In genomic region chr11:69090367-69090766, GRCm38 (mm10) we compare ENCODE assay signal across 10 mouse cellular contexts. TPM values are rescaled to one million over a fixed set of nuclear protein-coding genes. Genes with fewer than 3 reads are reported as not detected.
DNase-seq lines count a peak whose midpoint lies in the region; ATAC-seq and TF ChIP-seq lines count a peak whose summit lies in the region.
"Had no signal": no experiment of that assay in that cellular context is flagged by ENCODE, and none has a peak within 500 bp of the region (broad histone marks: within the 10 kb centered on the region; RNA-seq: fewer than 3 reads in every experiment).

No protein-coding gene starts in this region.

- H3K27ac ChIP-seq in forebrain, postnatal 0 days (ENCODE audit: low read depth, low read length) = peak overlapping the region; percentile 97; the same call in 1 of the 2 replicates
- H3K27ac ChIP-seq in liver, embryonic 16.5 days (ENCODE audit: low read length) = no peak overlapping the region

- no peak for ATAC-seq in forebrain, postnatal 0 days
- no peak for ATAC-seq in liver, embryonic 16.5 days (ENCODE audit: low read depth)
- no peak for ATAC-seq in frontal cortex, adult (ENCODE audit: low TSS enrichment)

- no peak for TF ChIP-seq CTCF in E14TG2a.4 (conservative IDR thresholded peaks at IDR 0.05; ENCODE audit: low read length)
- no peak for TF ChIP-seq CTCF in forebrain, postnatal 0 days (IDR thresholded peaks at IDR 0.05; ENCODE audit: low read depth)

- DNase-seq in heart, adult 11 months = peak; percentile 91
- no peak for DNase-seq in heart, postnatal 4 days
- DNase-seq in forebrain, postnatal 0 days = no peak
- no peak for DNase-seq in spleen, postnatal 36 days (ENCODE audit: low spot score in 2 of 2)
- DNase-seq in gastrocnemius, postnatal 14 days = no peak
- DNase-seq: spleen, adult 18-20 months had no signal

- H3K4me2 ChIP-seq in forebrain, postnatal 0 days (ENCODE audit: low read depth) = peak overlapping the region; percentile 91
- no peak overlapping the region for H3K4me2 ChIP-seq in liver, embryonic 16.5 days (ENCODE audit: low read depth, low read length)

- H3K36me3 ChIP-seq in E14TG2a.4 (ENCODE audit: insufficient read depth, low read length) = peaks cover 36% of the 10 kb centered on the region
- H3K36me3 ChIP-seq in forebrain, postnatal 0 days (ENCODE audit: insufficient read depth) = peaks cover 19% of the 10 kb centered on the region
- H3K36me3 ChIP-seq in liver, embryonic 16.5 days (ENCODE audit: control insufficient read depth, insufficient read depth) = peaks cover 10% of the 10 kb centered on the region

- H3K9ac ChIP-seq in forebrain, postnatal 0 days = peak overlapping the region; percentile 100
- peak overlapping the region; percentile 100; the same call in 1 of the 2 replicates for H3K9ac ChIP-seq in liver, embryonic 16.5 days (ENCODE audit: low read depth, low read length)

- intact Hi-C loops in gastrocnemius, postnatal 14 days (cut with DNase I; ENCODE audit: low total_unique reads) = no loop called here

- no peaks in the 10 kb centered on the region for H3K9me3 ChIP-seq in E14TG2a.4 (ENCODE audit: low read length)
- H3K9me3 ChIP-seq in forebrain, postnatal 0 days (ENCODE audit: low read length) = no peaks in the 10 kb centered on the region
- H3K9me3 ChIP-seq in liver, embryonic 16.5 days (replicated peaks; ENCODE audit: control insufficient read depth, low read length) = no peaks in the 10 kb centered on the region

- peak overlapping the region; percentile 99 for H3K4me3 ChIP-seq in E14TG2a.4 (replicated peaks; ENCODE audit: low read length)
- H3K4me3 ChIP-seq in forebrain, postnatal 0 days (ENCODE audit: low read depth, low read length) = no peak overlapping the region
- H3K4me3 ChIP-seq in liver, embryonic 16.5 days (ENCODE audit: low read depth, low read length) = no peak overlapping the region

- H3K27me3 ChIP-seq in E14TG2a.4 (ENCODE audit: insufficient read depth, low read length) = no peaks in the 10 kb centered on the region
- no peaks in the 10 kb centered on the region for H3K27me3 ChIP-seq in forebrain, postnatal 0 days (ENCODE audit: insufficient read depth, low read length)
- H3K27me3 ChIP-seq in liver, embryonic 16.5 days (ENCODE audit: control insufficient read depth, insufficient read depth, low read depth, low read length) = no peaks in the 10 kb centered on the region

- peaks cover 77% of the 10 kb centered on the region for H3K4me1 ChIP-seq in E14TG2a.4 (replicated peaks; ENCODE audit: low read depth, low read length)
- peaks cover 18% of the 10 kb centered on the region for H3K4me1 ChIP-seq in forebrain, postnatal 0 days (ENCODE audit: insufficient read depth)
- H3K4me1 ChIP-seq in liver, embryonic 16.5 days (ENCODE audit: control insufficient read depth, low read depth, low read length) = peaks cover 42% of the 10 kb centered on the region

- WGBS in forebrain, postnatal 0 days = 47% methylated on average over 6 of the region's 6 CpGs
- 64% methylated on average over 6 of the region's 6 CpGs for whole genome bisulfite sequencing in liver, embryonic 16.5 days (ENCODE audit: insufficient replicate concordance)

RNA-seq across cellular contexts. Expression of gene Vamp2, which starts 2.1 kb away (rescaled TPM):
- 10 to 100 TPM; 80.2 to 84.6 TPM for total RNA-seq in heart, postnatal 4 days (2021)
- total RNA-seq in forebrain, postnatal 0 days (2014; rRNA removed) = 76.8 and 104 TPM in 2 replicates
- 500 and 554 TPM in 2 replicates for polyA plus RNA-seq in forebrain, postnatal 0 days (2015; fragmentation: Nextera tagmentation; extraction: Ambion mirVana)
- 16.4 and 25.4 TPM in 2 replicates for polyA plus RNA-seq in liver, embryonic 16.5 days (2015; fragmentation: Nextera tagmentation; extraction: Ambion mirVana)
- total RNA-seq in gastrocnemius, postnatal 14 days (2021) = 10 to 100 TPM; 37.9 to 39.7 TPM

RNA-seq across cellular contexts. Expression of gene Per1, which starts 4.7 kb away (rescaled TPM):
- total RNA-seq in heart, postnatal 4 days (2021) = 10 to 100 TPM; 42.6 to 55.6 TPM
- 16.5 and 38.3 TPM in 2 replicates for total RNA-seq in forebrain, postnatal 0 days (2014; rRNA removed)
- 15.2 and 16.7 TPM in 2 replicates for polyA plus RNA-seq in forebrain, postnatal 0 days (2015; fragmentation: Nextera tagmentation; extraction: Ambion mirVana)
- polyA plus RNA-seq in liver, embryonic 16.5 days (2015; fragmentation: Nextera tagmentation; extraction: Ambion mirVana) = 6.9 and 8.5 TPM in 2 replicates
- total RNA-seq in gastrocnemius, postnatal 14 days (2021) = 10 to 100 TPM; 22.1 to 77.5 TPM

RNA-seq across cellular contexts. Expression of gene Tmem107, which starts 19.8 kb away (rescaled TPM):
- 1 to 10 TPM; 6.7 to 8.6 TPM for total RNA-seq in heart, postnatal 4 days (2021)
- 32.7 and 45.6 TPM in 2 replicates for total RNA-seq in forebrain, postnatal 0 days (2014; rRNA removed)
- polyA plus RNA-seq in forebrain, postnatal 0 days (2015; fragmentation: Nextera tagmentation; extraction: Ambion mirVana) = 35.3 and 41.7 TPM in 2 replicates
- polyA plus RNA-seq in liver, embryonic 16.5 days (2015; fragmentation: Nextera tagmentation; extraction: Ambion mirVana) = 20.2 and 21.7 TPM in 2 replicates
- 1 to 10 TPM; 2.9 to 4.7 TPM for total RNA-seq in gastrocnemius, postnatal 14 days (2021)

RNA-seq across cellular contexts. Expression of gene Hes7, which starts 29.8 kb away (rescaled TPM):
- under 1 TPM; 0.23 to 0.29 TPM for total RNA-seq in heart, postnatal 4 days (2021)
- 1.2 and 1.6 TPM in 2 replicates for total RNA-seq in forebrain, postnatal 0 days (2014; rRNA removed)
- polyA plus RNA-seq in forebrain, postnatal 0 days (2015; fragmentation: Nextera tagmentation; extraction: Ambion mirVana) = 1.1 and 1.3 TPM in 2 replicates
- polyA plus RNA-seq in liver, embryonic 16.5 days (2015; fragmentation: Nextera tagmentation; extraction: Ambion mirVana) = 0.06 and 0.07 TPM in 2 replicates
- under 1 TPM in 1 of 2 experiments, not detected in 1; 0.10 TPM for total RNA-seq in gastrocnemius, postnatal 14 days (2021)
- total RNA-seq: ES-E14 had no signal

RNA-seq across cellular contexts. Expression of gene Borcs6, which starts 30.9 kb away (rescaled TPM):
- 10 to 100 TPM; 13.8 to 14.3 TPM for total RNA-seq in heart, postnatal 4 days (2021)
- total RNA-seq in forebrain, postnatal 0 days (2014; rRNA removed) = 32.8 and 33.7 TPM in 2 replicates
- 20.9 and 21.7 TPM in 2 replicates for polyA plus RNA-seq in forebrain, postnatal 0 days (2015; fragmentation: Nextera tagmentation; extraction: Ambion mirVana)
- polyA plus RNA-seq in liver, embryonic 16.5 days (2015; fragmentation: Nextera tagmentation; extraction: Ambion mirVana) = 3.1 and 3.6 TPM in 2 replicates
- total RNA-seq in gastrocnemius, postnatal 14 days (2021) = 10 to 100 TPM; 13.5 to 14.3 TPM
